Mouse (Mus musculus) neural tube, embryonic 11.5 days (tissue): ENCODE measurements around the gene Nrbp1. TPM values are rescaled to one million over a fixed set of nuclear protein-coding genes. Genes with fewer than 3 reads are reported as not detected.

Experiments used
- ATAC-seq: fragments of 200-750 bp; cut with Nextera tagmentation; 2 replicates; pipeline ENCODE4 v1.8.0; 2017; ENCODE audit warnings: moderate number of reproducible peaks, mild to moderate bottlenecking, moderate TSS enrichment, moderate library complexity; ENCODE audit not compliant: insufficient read depth, low FRiP score, low TSS enrichment
- DNase-seq: peaks from one replicate; pipeline ENCODE4 v3.0.0-alpha.2; 2015; ENCODE audit warnings: low spot score
- H3K27ac ChIP-seq: fragments of 300-500 bp; sonication (generic); 2 replicates; pipeline ENCODE4 v1.5.1; 2014; ENCODE audit warnings: low read depth, mild to moderate bottlenecking, low read length
- H3K27me3 ChIP-seq: fragments of 300-500 bp; sonication (generic); 2 replicates; pipeline ENCODE4 v1.6.1; 2014; ENCODE audit warnings: mild to moderate bottlenecking, low read length, mixed read lengths; ENCODE audit not compliant: control insufficient read depth, insufficient read depth
- H3K36me3 ChIP-seq: fragments of 300-500 bp; sonication (generic); 2 replicates; pipeline ENCODE4 v1.6.1; 2014; ENCODE audit warnings: mild to moderate bottlenecking, low read length, moderate library complexity, mixed read lengths; ENCODE audit not compliant: control insufficient read depth, insufficient read depth
- H3K4me1 ChIP-seq: fragments of 300-500 bp; sonication (generic); 2 replicates; pipeline ENCODE4 v1.6.1; 2014; ENCODE audit warnings: low read length, mixed read lengths; ENCODE audit not compliant: control insufficient read depth, insufficient read depth
- H3K4me2 ChIP-seq: fragments of 300-500 bp; sonication (generic); 2 replicates; pipeline ENCODE4 v1.6.1; 2014; ENCODE audit warnings: low read depth, mild to moderate bottlenecking, moderate library complexity
- H3K4me3 ChIP-seq: fragments of 300-500 bp; sonication (generic); 2 replicates; pipeline ENCODE4 v1.5.1; 2014; ENCODE audit warnings: low read depth, low read length
- H3K9ac ChIP-seq: fragments of 300-500 bp; sonication (generic); 2 replicates; pipeline ENCODE4 v1.6.1; 2014; ENCODE audit warnings: mild to moderate bottlenecking, low read length
- H3K9me3 ChIP-seq: fragments of 300-500 bp; sonication (generic); 2 replicates; pipeline ENCODE4 v1.6.1; 2016; ENCODE audit warnings: low read length; ENCODE audit not compliant: control insufficient read depth
- WGBS: fragments of 180-500 bp; shearing (Covaris S2); extraction: QIAGEN DNeasy Blood & Tissue Kit; methylation state at CpG from one replicate; pipeline ENCODE4 v1.1.7; 2014; 5-methylcytosine and 5-hydroxymethylcytosine counted together
- polyA plus RNA-seq: library from polyadenylated mRNA; unstranded; fragments of >200 nt; fragmentation: Nextera tagmentation; extraction: Ambion mirVana; gene quantifications from 2 replicates; pipeline ENCODE4 v1.2.1, GENCODE M21; 2014

The Nrbp1 gene
- polyA plus RNA-seq = 154 and 163 TPM in 2 replicates

DNA sequence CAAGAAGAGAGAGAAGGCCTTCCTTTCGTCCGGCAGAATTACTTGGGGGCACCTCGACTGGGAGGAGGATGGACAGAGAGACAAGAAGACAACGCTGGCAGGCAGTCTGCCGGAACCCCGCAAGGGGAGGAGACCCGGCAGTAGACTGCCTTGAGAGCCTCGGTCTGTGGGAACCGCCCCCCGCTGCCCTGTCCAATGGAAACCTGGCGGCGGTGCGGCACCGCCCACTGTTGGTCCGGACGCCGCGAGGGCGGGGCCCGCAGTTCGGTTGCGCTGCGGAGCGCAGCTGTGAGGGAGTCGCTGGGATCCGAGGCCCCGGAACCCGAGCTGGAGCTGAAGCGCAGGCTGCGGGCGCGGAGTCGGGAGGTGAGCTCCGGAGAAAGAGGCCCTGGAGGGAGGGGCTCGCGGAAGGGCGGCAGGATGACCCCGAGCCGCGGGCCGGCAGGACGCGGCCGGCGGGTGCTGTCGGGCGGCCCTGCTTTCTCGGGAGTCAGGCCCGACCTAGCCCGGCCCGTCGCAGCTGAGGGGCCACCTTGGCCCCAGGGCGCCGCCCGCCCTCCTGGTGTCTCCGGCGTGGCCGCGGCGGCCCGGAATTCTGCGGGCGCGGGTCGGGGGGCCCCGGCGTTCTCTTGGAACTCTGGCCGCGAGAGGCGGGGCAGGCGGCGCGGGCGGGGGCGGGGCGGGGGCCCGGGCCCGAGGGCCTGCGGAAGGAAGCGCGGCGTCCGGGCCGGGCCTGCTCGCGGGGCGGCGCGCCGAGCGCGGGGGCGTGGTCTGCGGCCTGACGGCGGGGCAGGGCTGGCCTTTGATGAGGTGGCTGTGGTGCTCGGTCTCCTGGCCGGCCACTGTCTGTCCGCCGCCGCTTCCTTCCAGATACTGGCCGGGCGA is at the start of gene Nrbp1, which contains the start of gene Gm9970:
Nrbp1 (plus strand) TSS at position 228 of the 885 bp plus-strand sequence.
Gm9970 (minus strand) TSS at position 596 of the 885 bp plus-strand sequence.
- Histone ChIP-seq H3K27me3 (no peaks in the 10 kb centered on the region), H3K9ac (peak within 1 kb of the TSS; percentile 73), H3K27ac (peak within 1 kb of the TSS; percentile 96), H3K36me3 (no peaks in the 10 kb centered on the region; the same call in 1 of the 2 replicates), H3K4me3 (peak within 1 kb of the TSS; percentile 67), H3K4me1 (peaks cover 7% of the 10 kb centered on the region), H3K9me3 (no peaks in the 10 kb centered on the region), H3K4me2 (peak within 1 kb of the TSS; percentile 92)
- DNase-seq (peak; percentile 98), ATAC-seq (peak; percentile 99)
- under 1% methylated on average over 54 of the region's 103 CpGs for WGBS

DNA sequence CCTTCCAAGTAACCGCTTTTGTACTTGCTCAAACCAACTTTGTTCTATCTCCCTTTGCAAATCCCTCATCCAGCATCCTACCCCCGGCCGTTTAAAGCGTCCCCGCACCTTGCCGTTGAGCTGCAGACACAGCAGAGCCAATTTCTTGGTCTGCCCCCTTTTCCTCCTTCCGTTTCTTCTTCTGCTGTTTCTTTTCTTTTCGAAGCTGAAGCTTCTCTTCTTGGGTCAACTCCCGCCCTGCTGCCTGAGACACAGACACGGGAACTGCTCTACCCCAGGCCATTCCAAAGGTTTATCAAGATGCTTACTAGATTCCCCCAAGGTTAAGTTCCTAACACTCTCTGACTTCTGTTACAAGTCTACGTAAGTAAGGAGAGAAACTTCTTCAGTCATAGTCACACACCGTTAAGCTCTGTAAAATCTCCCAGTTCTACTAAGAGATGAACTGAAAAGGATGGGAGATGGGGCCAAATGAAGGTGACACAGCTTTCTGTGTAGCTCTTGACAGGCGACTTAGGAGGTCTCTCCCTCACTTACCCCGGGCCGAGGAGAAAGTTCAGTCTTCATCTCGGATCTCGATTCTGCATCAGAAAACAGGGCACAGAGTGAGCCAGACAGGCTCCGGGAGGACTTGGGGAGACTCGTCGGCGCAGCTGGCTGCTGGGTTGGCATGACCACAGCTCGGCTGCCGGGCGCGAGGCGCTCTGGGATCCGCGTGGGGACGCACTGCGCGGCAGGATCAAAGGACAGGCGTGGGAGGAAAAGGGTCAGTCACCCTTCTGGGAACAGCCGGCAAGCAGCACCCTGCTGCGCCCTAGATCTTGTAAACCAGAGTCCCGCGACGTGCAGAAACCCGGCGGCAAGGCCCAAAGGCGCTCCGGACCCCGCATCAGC is 48.4 kb upstream of the Nrbp1 start:
- H3K4me1 ChIP-seq = peaks cover 11% of the 10 kb centered on the region
- H3K27ac ChIP-seq = peak overlapping the region; percentile 21; the same call in 1 of the 2 replicates
- DNase-seq (no peak), ATAC-seq (peak; percentile 52)
- H3K36me3 ChIP-seq = peaks cover 23% of the 10 kb centered on the region
- peak overlapping the region; percentile 89 for H3K9ac ChIP-seq
- H3K9me3 ChIP-seq = no peaks in the 10 kb centered on the region
- 16% methylated on average over 42 of the region's 42 CpGs for WGBS
- H3K4me2 ChIP-seq = peak overlapping the region; percentile 93
- peak overlapping the region; percentile 84 for H3K4me3 ChIP-seq
- no peaks in the 10 kb centered on the region for H3K27me3 ChIP-seq

DNA sequence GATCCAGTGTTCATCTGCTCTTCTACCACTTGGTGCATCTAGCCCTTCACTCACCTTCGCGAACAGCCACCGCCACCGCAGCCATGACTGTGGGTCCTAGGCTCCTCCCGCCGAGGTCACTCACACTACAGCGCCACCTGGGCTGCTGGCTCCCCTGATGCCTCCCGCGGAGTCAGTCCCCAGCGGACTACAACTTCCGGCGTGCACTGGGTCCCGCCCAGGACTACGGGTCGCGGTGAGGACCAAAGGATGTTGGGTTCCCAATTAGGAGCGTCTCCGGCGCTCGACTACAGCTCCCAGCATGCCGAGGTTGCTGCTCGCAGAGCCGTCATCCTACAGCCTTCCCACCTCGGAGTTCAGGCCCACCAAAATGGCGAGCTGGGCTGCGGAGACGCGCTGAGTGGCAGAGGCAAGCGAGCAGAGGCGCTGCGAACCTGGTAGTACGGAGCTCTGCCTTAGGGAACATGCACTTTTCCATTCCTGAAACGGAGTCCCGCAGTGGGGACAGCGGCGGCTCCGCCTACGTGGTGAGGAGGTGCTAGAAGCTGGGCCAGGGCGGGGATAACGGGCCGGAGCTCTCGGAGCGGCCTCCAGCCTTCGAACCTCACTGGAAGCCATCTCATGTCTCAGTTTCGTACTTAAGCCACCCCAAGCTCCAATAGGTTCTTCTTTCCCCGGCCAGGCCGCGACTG is 47.6 kb upstream of the Nrbp1 start, which contains the start of the genes Snx17 and Eif2b4:
Snx17 (plus strand) TSS at position 289 of the 692 bp plus-strand sequence.
Eif2b4 (minus strand) TSS at position 492 of the 692 bp plus-strand sequence.
- peak within 1 kb of the TSS; percentile 84 for H3K4me3 ChIP-seq
- peak within 1 kb of the TSS; percentile 89 for H3K9ac ChIP-seq
- peak within 1 kb of the TSS; percentile 93 for H3K4me2 ChIP-seq
- H3K27me3 ChIP-seq = no peaks in the 10 kb centered on the region
- H3K4me1 ChIP-seq = peaks cover 11% of the 10 kb centered on the region
- no peaks in the 10 kb centered on the region for H3K9me3 ChIP-seq
- peaks cover 25% of the 10 kb centered on the region for H3K36me3 ChIP-seq
- DNase-seq = peak; percentile 98
- WGBS = 0% methylated on average over 48 of the region's 48 CpGs
- peak; percentile 96 for ATAC-seq
- peak within 1 kb of the TSS; percentile 30; the same call in 1 of the 2 replicates for H3K27ac ChIP-seq

DNA sequence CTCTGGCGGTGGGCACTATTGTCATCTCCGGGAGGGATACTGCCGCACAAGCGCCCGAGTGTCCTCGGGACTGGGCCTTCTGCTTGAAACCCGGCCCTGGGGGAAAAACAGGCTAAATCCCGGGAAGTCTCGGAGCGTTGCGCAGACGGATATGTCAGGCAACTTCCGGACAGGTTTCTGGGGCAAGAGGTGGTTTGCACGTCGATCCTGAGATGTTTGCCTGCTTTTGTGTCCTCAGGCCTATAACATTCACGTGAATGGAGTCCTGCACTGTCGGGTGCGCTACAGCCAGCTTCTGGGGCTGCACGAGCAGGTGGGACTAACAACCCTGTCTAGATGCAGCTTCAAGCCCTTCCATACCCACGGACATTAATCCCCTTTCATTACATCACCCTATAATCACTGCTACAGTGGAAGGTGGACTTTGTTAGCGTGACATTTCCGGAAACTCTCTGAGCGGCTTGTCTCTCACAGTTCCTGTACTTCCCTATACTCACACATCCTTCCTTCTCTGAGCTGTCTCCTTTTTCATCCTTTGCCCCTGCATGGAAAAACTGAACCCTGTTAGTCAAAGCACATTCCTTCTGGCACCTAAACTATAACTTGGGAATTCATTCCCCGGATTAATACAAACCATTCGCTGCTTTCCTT is 46.9 kb upstream of the Nrbp1 start:
- Histone ChIP-seq H3K36me3 (peaks cover 24% of the 10 kb centered on the region), H3K4me3 (peak overlapping the region; percentile 84), H3K9me3 (no peaks in the 10 kb centered on the region), H3K4me2 (peak overlapping the region; percentile 93), H3K9ac (peak overlapping the region; percentile 89), H3K27me3 (no peaks in the 10 kb centered on the region), H3K4me1 (peaks cover 11% of the 10 kb centered on the region), H3K27ac (no peak overlapping the region)
- 13% methylated on average over 25 of the region's 25 CpGs for WGBS
- ATAC-seq (no peak), DNase-seq (no peak)

DNA sequence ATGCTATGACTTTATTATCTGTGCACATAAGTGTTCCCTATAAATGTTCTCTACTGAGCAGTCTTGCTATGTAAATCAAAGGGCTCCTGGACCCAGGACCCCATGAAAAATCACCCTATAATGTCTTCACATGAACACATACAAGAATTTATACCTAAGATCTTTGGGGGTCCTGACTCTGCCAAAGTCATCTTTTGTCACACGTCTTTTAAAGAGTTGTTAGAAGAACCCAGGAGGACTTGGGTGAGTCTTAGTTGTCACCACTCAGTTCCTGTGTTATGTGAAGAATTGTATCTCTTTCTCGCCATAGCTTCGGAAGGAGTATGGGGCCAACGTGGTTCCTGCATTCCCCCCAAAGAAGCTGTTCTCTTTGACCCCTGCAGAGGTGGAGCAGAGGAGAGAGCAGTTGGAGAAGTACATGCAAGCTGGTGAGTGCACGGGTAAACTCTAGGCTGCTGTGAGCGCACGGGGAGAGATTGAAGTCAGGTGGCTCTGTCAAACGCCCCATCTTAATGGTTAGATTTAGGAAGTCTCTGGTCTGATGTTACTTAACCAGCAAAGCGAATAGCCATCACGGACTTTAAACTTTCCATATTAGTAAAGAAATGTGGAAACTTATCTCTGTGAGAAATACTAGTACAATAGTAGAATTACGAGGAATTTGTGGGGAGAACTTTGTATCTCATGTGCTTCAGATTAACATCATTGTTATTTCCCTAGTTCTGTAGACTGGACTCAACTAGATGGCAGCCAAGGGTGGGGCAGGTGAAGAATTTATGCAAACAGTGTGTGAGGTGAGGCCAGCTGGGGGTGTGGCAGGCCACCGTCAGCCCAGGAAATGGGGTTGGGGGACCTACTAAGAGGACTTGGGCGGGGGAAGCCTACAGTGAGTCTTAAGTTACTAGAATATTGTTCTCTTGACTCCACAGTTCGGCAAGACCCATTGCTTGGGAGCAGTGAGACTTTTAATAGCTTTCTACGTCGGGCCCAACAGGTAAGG is 45.9 kb upstream of the Nrbp1 start:
- Histone ChIP-seq H3K27ac (no peak overlapping the region), H3K9ac (no peak overlapping the region), H3K36me3 (peaks cover 31% of the 10 kb centered on the region), H3K4me1 (peaks cover 11% of the 10 kb centered on the region), H3K4me3 (peak overlapping the region; percentile 84), H3K4me2 (peak overlapping the region; percentile 93), H3K9me3 (no peaks in the 10 kb centered on the region), H3K27me3 (no peaks in the 10 kb centered on the region)
- WGBS = 94% methylated on average over 16 of the region's 16 CpGs
- DNase-seq (no peak), ATAC-seq (no peak)

DNA sequence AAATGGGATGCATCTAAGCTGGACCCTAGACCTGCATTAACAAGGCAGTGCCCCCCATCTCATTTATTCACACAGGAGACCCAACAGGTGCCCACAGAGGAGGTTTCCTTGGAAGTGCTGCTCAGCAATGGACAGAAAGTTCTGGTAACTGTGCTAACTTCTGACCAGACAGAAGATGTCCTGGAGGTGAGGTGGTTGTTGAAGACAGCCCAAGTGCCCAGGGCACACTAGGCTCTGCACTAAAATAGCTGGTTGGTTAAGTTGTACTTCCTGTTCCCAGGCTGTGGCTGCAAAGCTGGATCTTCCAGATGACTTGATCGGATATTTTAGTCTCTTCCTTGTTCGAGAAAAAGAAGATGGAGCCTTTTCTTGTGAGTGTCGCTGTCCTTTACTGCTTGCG is 45.0 kb upstream of the Nrbp1 start:
- H3K9ac ChIP-seq = no peak overlapping the region
- H3K9me3 ChIP-seq = peaks cover 5% of the 10 kb centered on the region
- DNase-seq (no peak), ATAC-seq (no peak)
- peaks cover 30% of the 10 kb centered on the region for H3K36me3 ChIP-seq
- H3K27me3 ChIP-seq = no peaks in the 10 kb centered on the region
- no peak overlapping the region for H3K27ac ChIP-seq
- no peak overlapping the region for H3K4me3 ChIP-seq
- no peak overlapping the region for H3K4me2 ChIP-seq
- WGBS = 93% methylated on average over 4 of the region's 4 CpGs
- peaks cover 16% of the 10 kb centered on the region for H3K4me1 ChIP-seq

DNA sequence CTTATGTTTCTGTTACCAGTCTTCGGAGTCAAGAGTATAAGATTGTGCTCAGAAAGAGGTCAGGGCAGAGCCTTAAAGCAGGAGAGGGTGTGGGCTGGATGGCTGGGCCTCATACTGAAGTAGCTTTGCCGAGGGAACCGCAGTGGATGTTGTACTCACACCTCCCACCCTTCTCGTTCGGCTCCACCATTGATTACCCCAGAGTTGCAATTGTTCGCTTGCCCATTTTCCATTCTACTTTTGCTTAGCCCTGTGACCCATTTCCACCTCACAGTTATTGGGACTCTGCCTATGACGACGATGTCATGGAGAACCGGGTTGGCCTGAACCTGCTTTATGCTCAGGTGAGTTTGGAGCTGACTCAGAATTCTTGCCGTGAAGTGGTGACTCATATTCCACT is 44.5 kb upstream of the Nrbp1 start:
- Histone ChIP-seq H3K27me3 (no peaks in the 10 kb centered on the region), H3K4me1 (peaks cover 18% of the 10 kb centered on the region), H3K27ac (no peak overlapping the region), H3K9me3 (peaks cover 5% of the 10 kb centered on the region), H3K9ac (no peak overlapping the region), H3K4me3 (no peak overlapping the region), H3K4me2 (no peak overlapping the region), H3K36me3 (peaks cover 30% of the 10 kb centered on the region)
- DNase-seq (no peak), ATAC-seq (no peak)
- 91% methylated on average over 10 of the region's 10 CpGs for WGBS
